Mouse (Mus musculus) midbrain, embryonic 11.5 days (tissue): Measurements from ENCODE around the gene Slc25a18. TPM values are rescaled to one million over a fixed set of nuclear protein-coding genes. Genes with fewer than 3 reads are reported as not detected.

Source experiments
- ATAC-seq: fragments of 200-750 bp; cut with Nextera tagmentation; 2 replicates; pipeline ENCODE4 v1.8.0; 2017; ENCODE audit warnings: moderate TSS enrichment, moderate library complexity; ENCODE audit not compliant: low FRiP score
- DNase-seq: peaks from one replicate; pipeline ENCODE4 v3.0.0; 2015; ENCODE audit warnings: low spot score; ENCODE audit errors: missing footprints
- H3K27ac ChIP-seq: fragments of 300-500 bp; sonication (generic); 2 replicates; pipeline ENCODE4 v1.5.1; 2014; ENCODE audit warnings: low read depth, low read length
- H3K27me3 ChIP-seq: fragments of 300-500 bp; sonication (generic); 2 replicates; pipeline ENCODE4 v1.6.1; 2014; ENCODE audit warnings: mild to moderate bottlenecking, low read length, moderate library complexity, mixed read lengths; ENCODE audit not compliant: control insufficient read depth, insufficient read depth
- H3K36me3 ChIP-seq: fragments of 300-500 bp; sonication (generic); 2 replicates; pipeline ENCODE4 v1.6.1; 2014; ENCODE audit warnings: mild to moderate bottlenecking, low read length, moderate library complexity, mixed read lengths; ENCODE audit not compliant: control insufficient read depth, insufficient read depth
- H3K4me1 ChIP-seq: fragments of 300-500 bp; sonication (generic); 2 replicates; pipeline ENCODE4 v1.6.1; 2014; ENCODE audit warnings: low read length; ENCODE audit not compliant: control insufficient read depth, insufficient read depth
- H3K4me2 ChIP-seq: fragments of 300-500 bp; sonication (generic); 2 replicates; pipeline ENCODE4 v1.6.1; 2014; ENCODE audit warnings: mild to moderate bottlenecking, moderate library complexity
- H3K4me3 ChIP-seq: fragments of 300-500 bp; sonication (generic); 2 replicates; pipeline ENCODE4 v1.5.1; 2014; ENCODE audit warnings: low read depth, low read length
- H3K9ac ChIP-seq: fragments of 300-500 bp; sonication (generic); 2 replicates; pipeline ENCODE4 v1.6.1; 2014; ENCODE audit warnings: low read length
- H3K9me3 ChIP-seq: fragments of 300-500 bp; sonication (generic); 2 replicates; pipeline ENCODE4 v1.6.1; 2016; ENCODE audit warnings: low read length; ENCODE audit not compliant: control insufficient read depth
- WGBS: fragments of 180-500 bp; shearing (Covaris S2); extraction: QIAGEN DNeasy Blood & Tissue Kit; methylation state at CpG from one replicate; pipeline ENCODE4 v1.1.7; 2014; 5-methylcytosine and 5-hydroxymethylcytosine counted together
- polyA plus RNA-seq: library from polyadenylated mRNA; unstranded; fragments of >200 nt; fragmentation: Nextera tagmentation; extraction: Ambion mirVana; gene quantifications from 2 replicates; pipeline ENCODE4 v1.2.1, GENCODE M21; 2014

Slc25a18 gene
- polyA plus RNA-seq, 1 experiment from 2014 or later: 1.4 TPM

GRCm38 (mm10) chr6:120771366-120771765 lies 2.0 kb upstream of the Slc25a18 start:
- Histone ChIP-seq H3K36me3 (peaks cover 5% of the 10 kb centered on the region), H3K9me3 (no peaks in the 10 kb centered on the region)
- ATAC-seq: no peak

DNA sequence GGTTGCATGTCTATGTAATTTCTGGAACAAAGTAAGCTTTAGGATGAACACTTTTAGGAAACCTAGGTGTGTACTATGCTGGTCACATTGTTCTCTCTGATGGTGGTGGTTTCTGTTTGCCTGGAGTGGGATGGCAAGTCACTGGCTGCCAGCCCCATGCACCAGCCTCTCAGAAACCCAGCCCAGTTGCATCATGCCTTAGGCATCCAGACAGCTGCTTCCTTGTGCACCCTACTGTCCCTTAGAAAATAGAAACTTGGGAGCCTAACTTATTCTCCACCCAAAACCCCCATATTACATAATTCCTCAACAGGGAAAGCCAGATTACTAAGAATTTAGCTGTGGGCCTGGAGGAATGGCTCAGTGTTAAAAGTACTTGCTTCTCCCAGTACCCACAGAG lies 1.4 kb upstream of the Slc25a18 start:
- Histone ChIP-seq H3K4me3 (no peak overlapping the region), H3K27me3 (no peaks in the 10 kb centered on the region), H3K27ac (peak overlapping the region; percentile 72; the same call in 1 of the 2 replicates), H3K9ac (no peak overlapping the region), H3K4me1 (peaks cover 16% of the 10 kb centered on the region), H3K9me3 (no peaks in the 10 kb centered on the region), H3K4me2 (no peak overlapping the region), H3K36me3 (peaks cover under 1% of the 10 kb centered on the region; the same call in 1 of the 2 replicates)
- ATAC-seq (no peak), DNase-seq (no peak)

More at GRCm38 (mm10) chr6:120771366-120771765, 2.0 kb upstream of the Slc25a18 start:
- no peak overlapping the region for H3K9ac ChIP-seq
- no peak for DNase-seq
- no peak overlapping the region for H3K4me3 ChIP-seq
- H3K27me3 ChIP-seq: no peaks in the 10 kb centered on the region
- no peak overlapping the region for H3K27ac ChIP-seq
- no peak overlapping the region for H3K4me2 ChIP-seq
- H3K4me1 ChIP-seq: peaks cover 16% of the 10 kb centered on the region
- 90% methylated on average over 1 of the region's 1 CpGs for WGBS

GRCm38 (mm10) chr6:120773763-120774162 lies 385 bp downstream of the Slc25a18 start:
- H3K4me1 ChIP-seq: peaks cover 16% of the 10 kb centered on the region
- no peak overlapping the region for H3K4me2 ChIP-seq
- H3K27ac ChIP-seq: peak overlapping the region; percentile 72
- H3K9ac ChIP-seq: no peak overlapping the region
- H3K9me3 ChIP-seq: no peaks in the 10 kb centered on the region
- DNase-seq (no peak), ATAC-seq (peak; percentile 22; the same call in 1 of the 2 replicates)
- WGBS: 75% methylated on average over 6 of the region's 6 CpGs
- H3K4me3 ChIP-seq: no peak overlapping the region
- no peaks in the 10 kb centered on the region for H3K27me3 ChIP-seq
- H3K36me3 ChIP-seq: no peaks in the 10 kb centered on the region; the same call in 1 of the 2 replicates

DNA sequence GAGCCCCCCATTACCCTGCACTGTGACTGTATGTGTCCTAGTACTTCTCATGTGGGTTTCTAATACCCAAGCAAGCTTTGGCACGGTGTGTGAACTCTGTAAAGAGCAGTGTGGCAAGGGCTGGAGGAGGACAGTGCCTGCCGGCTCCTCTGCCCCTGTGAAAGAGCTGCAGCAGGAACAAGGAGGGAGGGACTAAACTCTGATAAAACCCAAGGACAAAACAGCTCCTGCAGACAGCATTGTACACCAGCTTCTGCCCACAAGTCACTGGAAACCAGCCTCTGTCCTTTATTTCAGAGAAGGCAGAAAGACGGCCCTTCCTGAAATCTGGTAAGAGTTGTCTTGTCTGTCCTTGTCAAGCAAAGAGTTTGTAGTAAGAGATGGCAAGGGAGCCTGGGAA lies 2.9 kb downstream of the Slc25a18 start:
- Histone ChIP-seq H3K36me3 (no peaks in the 10 kb centered on the region; the same call in 1 of the 2 replicates), H3K9me3 (no peaks in the 10 kb centered on the region), H3K27ac (no peak overlapping the region), H3K9ac (no peak overlapping the region), H3K4me2 (no peak overlapping the region), H3K4me1 (peaks cover 16% of the 10 kb centered on the region), H3K27me3 (no peaks in the 10 kb centered on the region), H3K4me3 (no peak overlapping the region)
- DNase-seq: no peak
- ATAC-seq: no peak
- WGBS: 83% methylated on average over 3 of the region's 3 CpGs

GRCm38 (mm10) chr6:120777533-120777932 lies 4.2 kb downstream of the Slc25a18 start:
- no peak overlapping the region for H3K9ac ChIP-seq
- no peak for DNase-seq

GRCm38 (mm10) chr6:120778226-120778625 lies 4.8 kb downstream of the Slc25a18 start:
- no peak overlapping the region for H3K27ac ChIP-seq
- 68% methylated on average over 3 of the region's 3 CpGs for WGBS
- no peak overlapping the region for H3K9ac ChIP-seq
- no peak overlapping the region for H3K4me3 ChIP-seq
- ATAC-seq: no peak
- no peaks in the 10 kb centered on the region for H3K27me3 ChIP-seq
- no peak for DNase-seq
- no peaks in the 10 kb centered on the region; the same call in 1 of the 2 replicates for H3K36me3 ChIP-seq
- H3K9me3 ChIP-seq: no peaks in the 10 kb centered on the region
- no peak overlapping the region for H3K4me2 ChIP-seq
- peaks cover 7% of the 10 kb centered on the region for H3K4me1 ChIP-seq

More at GRCm38 (mm10) chr6:120777533-120777932, 4.2 kb downstream of the Slc25a18 start:
- 90% methylated on average over 9 of the region's 9 CpGs for WGBS
- Histone ChIP-seq H3K9me3 (no peaks in the 10 kb centered on the region), H3K4me3 (no peak overlapping the region), H3K4me1 (peaks cover 13% of the 10 kb centered on the region), H3K4me2 (no peak overlapping the region), H3K36me3 (no peaks in the 10 kb centered on the region; the same call in 1 of the 2 replicates), H3K27me3 (no peaks in the 10 kb centered on the region), H3K27ac (no peak overlapping the region)
- ATAC-seq: no peak

- H3K27ac ChIP-seq: no peak overlapping the region
- 89% methylated on average over 2 of the region's 2 CpGs for WGBS
- ATAC-seq: no peak
- no peak overlapping the region for H3K9ac ChIP-seq
- no peaks in the 10 kb centered on the region for H3K36me3 ChIP-seq
- no peaks in the 10 kb centered on the region for H3K27me3 ChIP-seq
- H3K4me2 ChIP-seq: no peak overlapping the region
- no peak for DNase-seq
- no peaks in the 10 kb centered on the region for H3K9me3 ChIP-seq
- H3K4me1 ChIP-seq: peaks cover 2% of the 10 kb centered on the region; the same call in 1 of the 2 replicates
- H3K4me3 ChIP-seq: no peak overlapping the region
These were observed 9.6 kb downstream of the Slc25a18 start for GRCm38 (mm10) chr6:120782948-120783347.

- no peak overlapping the region for H3K9ac ChIP-seq
- DNase-seq: no peak
- peaks cover 2% of the 10 kb centered on the region; the same call in 1 of the 2 replicates for H3K4me1 ChIP-seq
- H3K36me3 ChIP-seq: no peaks in the 10 kb centered on the region
- no peaks in the 10 kb centered on the region for H3K9me3 ChIP-seq
- H3K4me2 ChIP-seq: no peak overlapping the region
- no peak overlapping the region for H3K27ac ChIP-seq
- no peak for ATAC-seq
- H3K27me3 ChIP-seq: no peaks in the 10 kb centered on the region
- WGBS: 66% methylated on average over 7 of the region's 7 CpGs
- no peak overlapping the region for H3K4me3 ChIP-seq
These were observed 11.0 kb downstream of the Slc25a18 start for GRCm38 (mm10) chr6:120784351-120784750.

DNA sequence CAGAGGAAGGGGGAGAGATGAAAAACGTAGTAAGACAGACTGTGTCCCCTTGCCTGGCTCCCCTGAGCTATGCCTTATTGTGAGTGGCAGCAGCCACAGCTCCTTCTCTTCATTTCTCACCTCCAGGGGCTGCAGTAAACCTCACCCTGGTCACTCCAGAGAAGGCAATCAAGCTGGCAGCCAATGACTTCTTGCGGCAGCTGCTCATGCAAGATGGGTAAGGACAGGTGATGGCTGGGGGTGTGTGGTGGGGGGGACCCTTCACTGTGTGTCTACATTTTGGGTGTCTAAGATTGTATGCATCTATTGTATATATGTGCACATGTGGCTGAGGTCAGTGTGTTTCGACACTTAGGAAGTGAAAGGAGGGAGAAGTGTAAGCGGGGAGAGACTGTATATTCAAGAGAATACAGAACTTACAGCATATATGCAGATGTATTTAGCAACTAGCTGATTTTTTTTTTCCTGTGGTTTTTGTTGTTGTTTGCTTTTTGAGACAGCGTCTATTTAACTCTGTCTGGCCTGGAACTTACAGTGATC lies 14.8 kb downstream of the Slc25a18 start:
- Histone ChIP-seq H3K27me3 (no peaks in the 10 kb centered on the region), H3K4me2 (no peak overlapping the region), H3K27ac (no peak overlapping the region), H3K4me3 (no peak overlapping the region), H3K36me3 (0 out of 2 replicates have a peak, but pooled peaks cover 3% of the 10 kb centered on the region), H3K9ac (no peak overlapping the region), H3K9me3 (no peaks in the 10 kb centered on the region), H3K4me1 (peaks cover 2% of the 10 kb centered on the region; the same call in 1 of the 2 replicates)
- 88% methylated on average over 5 of the region's 5 CpGs for WGBS
- no peak for DNase-seq
- no peak for ATAC-seq
